Mouse (Mus musculus) ES-Bruce4 (cell line): ENCODE measurements around the gene Mlf2. TPM values are rescaled to one million over a fixed set of nuclear protein-coding genes. Genes with fewer than 3 reads are reported as not detected.
A peak's percentile ranks its signal among the peaks of the same experiment; 100 is the strongest.

ENCODE experiments used
- H3K27ac ChIP-seq: 2 replicates; pipeline ENCODE4 v1.5.1; 2012; ENCODE audit warnings: low read length, inconsistent platforms; ENCODE audit not compliant: insufficient read depth
- H3K27me3 ChIP-seq: 2 replicates; pipeline ENCODE4 v1.6.1; 2012; ENCODE audit warnings: mild to moderate bottlenecking, low read length, inconsistent platforms; ENCODE audit not compliant: control insufficient read depth, poor library complexity, insufficient read depth, severe bottlenecking
- H3K36me3 ChIP-seq: 2 replicates; pipeline ENCODE4 v1.6.1; 2012; ENCODE audit warnings: inconsistent platforms, mild to moderate bottlenecking, low read length, moderate library complexity; ENCODE audit not compliant: control insufficient read depth, poor library complexity, insufficient read depth, severe bottlenecking
- H3K4me1 ChIP-seq: one replicate; pipeline ENCODE4 v1.8.1; 2011; ENCODE audit warnings: low read length; ENCODE audit not compliant: control insufficient read depth, insufficient read depth
- H3K4me3 ChIP-seq: 2 replicates; pipeline ENCODE4 v1.5.1; 2011; ENCODE audit warnings: low read depth, mild to moderate bottlenecking, low read length
- H3K9ac ChIP-seq: 2 replicates; pipeline ENCODE4 v1.6.1; 2012; ENCODE audit warnings: low read depth, mild to moderate bottlenecking, inconsistent platforms; ENCODE audit not compliant: poor library complexity, severe bottlenecking
- H3K9me3 ChIP-seq: replicated peaks from 2 replicates; pipeline ENCODE4 v1.6.1; 2012; ENCODE audit warnings: mild to moderate bottlenecking, low read length, inconsistent platforms; ENCODE audit not compliant: control insufficient read depth, poor library complexity, insufficient read depth, severe bottlenecking
- CTCF ChIP-seq: IDR thresholded peaks from one replicate; pipeline ENCODE4 v1.8.1; 2011; ENCODE audit warnings: low read depth, low read length
- EP300 ChIP-seq: IDR thresholded peaks from 2 replicates; pipeline ENCODE4 v1.6.1; 2011; ENCODE audit warnings: low read depth, low read length; ENCODE audit not compliant: insufficient read depth
- POLR2A ChIP-seq: IDR thresholded peaks from one replicate; pipeline ENCODE4 v1.8.1; 2011; ENCODE audit warnings: low read length; ENCODE audit not compliant: insufficient read depth
- polyA plus RNA-seq: library from polyadenylated mRNA; stranded (reverse); fragments of >200 nt; gene quantifications from 2 replicates; pipeline ENCODE4 v1.2.4, GENCODE M21; 2011; ENCODE audit warnings: low read depth; ENCODE audit not compliant: missing spikeins, insufficient read depth, insufficient read length

The Mlf2 gene
- polyA plus RNA-seq, 1 experiment: 263 TPM

- TF ChIP-seq POLR2A (no peak), EP300 (no peak), CTCF (no peak)
- peaks cover 31% of the 10 kb centered on the region for H3K36me3 ChIP-seq
- H3K4me3 ChIP-seq: no peak overlapping the region
- no peaks in the 10 kb centered on the region for H3K9me3 ChIP-seq
- no peaks in the 10 kb centered on the region for H3K4me1 ChIP-seq
- no peaks in the 10 kb centered on the region for H3K27me3 ChIP-seq
- no peak overlapping the region for H3K27ac ChIP-seq
- H3K9ac ChIP-seq: no peak overlapping the region
These were observed 5.5 kb downstream of the Mlf2 start for GRCm38 (mm10) chr6:124936681-124937080.

GRCm38 (mm10) chr6:124937493-124937892 lies 6.3 kb downstream of the Mlf2 start:
- Histone ChIP-seq H3K4me1 (no peaks in the 10 kb centered on the region), H3K36me3 (peaks cover 31% of the 10 kb centered on the region), H3K9me3 (no peaks in the 10 kb centered on the region), H3K27me3 (no peaks in the 10 kb centered on the region), H3K4me3 (no peak overlapping the region), H3K27ac (peak overlapping the region; percentile 63), H3K9ac (no peak overlapping the region)
- TF ChIP-seq POLR2A (no peak), CTCF (no peak), EP300 (no peak)

- Histone ChIP-seq H3K27me3 (no peaks in the 10 kb centered on the region), H3K4me3 (no peak overlapping the region), H3K36me3 (peaks cover 29% of the 10 kb centered on the region), H3K4me1 (no peaks in the 10 kb centered on the region), H3K27ac (peak overlapping the region; percentile 63), H3K9ac (no peak overlapping the region), H3K9me3 (no peaks in the 10 kb centered on the region)
- no peak for TF ChIP-seq EP300
- no peak for TF ChIP-seq POLR2A
- TF ChIP-seq CTCF: no peak
These were observed 7.4 kb downstream of the Mlf2 start for GRCm38 (mm10) chr6:124938554-124938953.

GRCm38 (mm10) chr6:124941679-124942078 lies 10.5 kb downstream of the Mlf2 start:
- H3K4me3 ChIP-seq: no peak overlapping the region
- H3K4me1 ChIP-seq: no peaks in the 10 kb centered on the region
- no peaks in the 10 kb centered on the region for H3K27me3 ChIP-seq
- no peak overlapping the region for H3K9ac ChIP-seq
- TF ChIP-seq CTCF: no peak
- no peak for TF ChIP-seq EP300
- no peak for TF ChIP-seq POLR2A
- H3K27ac ChIP-seq: no peak overlapping the region
- H3K9me3 ChIP-seq: no peaks in the 10 kb centered on the region
- H3K36me3 ChIP-seq: 0 out of 2 replicates have a peak, but pooled peaks cover 3% of the 10 kb centered on the region

- H3K4me3 ChIP-seq: no peak overlapping the region
- TF ChIP-seq EP300 (no peak), CTCF (no peak), POLR2A (no peak)
- H3K36me3 ChIP-seq: no peaks in the 10 kb centered on the region
- no peaks in the 10 kb centered on the region for H3K9me3 ChIP-seq
- H3K9ac ChIP-seq: no peak overlapping the region
- no peak overlapping the region for H3K27ac ChIP-seq
- no peaks in the 10 kb centered on the region for H3K4me1 ChIP-seq
- H3K27me3 ChIP-seq: no peaks in the 10 kb centered on the region
These were observed 12.3 kb downstream of the Mlf2 start for GRCm38 (mm10) chr6:124943526-124943925.

GRCm38 (mm10) chr6:124953991-124954715 lies 23.0 kb downstream of the Mlf2 start:
- H3K36me3 ChIP-seq: peaks cover 17% of the 10 kb centered on the region
- peak overlapping the region; percentile 99 for H3K27ac ChIP-seq
- 0 out of 2 replicates have a peak, but pooled peaks have one; percentile 29 for TF ChIP-seq EP300
- TF ChIP-seq CTCF: no peak
- TF ChIP-seq POLR2A: no peak
- no peak overlapping the region for H3K4me3 ChIP-seq
- H3K9ac ChIP-seq: no peak overlapping the region
- H3K4me1 ChIP-seq: no peaks in the 10 kb centered on the region
- peaks cover 39% of the 10 kb centered on the region for H3K9me3 ChIP-seq
- H3K27me3 ChIP-seq: no peaks in the 10 kb centered on the region
